18 mouse cellular contexts compared by ENCODE assay signal in genomic region chr13:21142421-21142820, GRCm38 (mm10). TPM values are rescaled to one million over a fixed set of nuclear protein-coding genes. Genes with fewer than 3 reads are reported as not detected.
DNase-seq lines count a peak whose midpoint lies in the region; ATAC-seq and TF ChIP-seq lines count a peak whose summit lies in the region.
"Had no signal": no experiment of that assay in that cellular context is flagged by ENCODE, and none has a peak within 500 bp of the region (broad histone marks: within the 10 kb centered on the region; RNA-seq: fewer than 3 reads in every experiment).

No protein-coding gene starts in this region.

- H3K36me3 ChIP-seq in kidney, adult 2 months (ENCODE audit: control insufficient read depth, insufficient read depth, low read length), result no peaks in the 10 kb centered on the region
- H3K36me3 ChIP-seq in thymus, adult 2 months (ENCODE audit: control insufficient read depth, insufficient read depth, low read length), result no peaks in the 10 kb centered on the region
- H3K36me3 ChIP-seq in stomach, postnatal 0 days (ENCODE audit: control insufficient read depth, insufficient read depth, low read length), result no peaks in the 10 kb centered on the region
- H3K36me3 ChIP-seq: forebrain, embryonic 12.5 days; hindbrain, embryonic 13.5 days; neural tube, embryonic 12.5 days had no signal

- no peak overlapping the region for H3K9ac ChIP-seq in stomach, postnatal 0 days (ENCODE audit: low read length)
- H3K9ac ChIP-seq: forebrain, embryonic 12.5 days; hindbrain, embryonic 13.5 days; neural tube, embryonic 12.5 days had no signal

- no peak overlapping the region for H3K4me3 ChIP-seq in kidney, adult 2 months (ENCODE audit: insufficient read depth, low read depth, low read length)
- no peak overlapping the region for H3K4me3 ChIP-seq in thymus, adult 2 months (ENCODE audit: control insufficient read depth, insufficient read depth, low read length)
- H3K4me3 ChIP-seq in stomach, postnatal 0 days (ENCODE audit: low read depth, low read length), result no peak overlapping the region
- H3K4me3 ChIP-seq: forebrain, embryonic 12.5 days; hindbrain, embryonic 13.5 days; neural tube, embryonic 12.5 days had no signal

- TF ChIP-seq EP300 in stomach, postnatal 0 days (optimal IDR thresholded peaks at IDR 0.05), result no peak

- no peak overlapping the region for H3K27ac ChIP-seq in kidney, adult 2 months (ENCODE audit: insufficient read depth, low read depth, low read length)
- no peak overlapping the region for H3K27ac ChIP-seq in thymus, adult 2 months (ENCODE audit: control insufficient read depth, insufficient read depth, low read length)
- H3K27ac ChIP-seq in stomach, postnatal 0 days (replicated peaks), result no peak overlapping the region
- H3K27ac ChIP-seq: forebrain, embryonic 12.5 days; hindbrain, embryonic 13.5 days; neural tube, embryonic 12.5 days had no signal

- ATAC-seq in stomach, postnatal 0 days (ENCODE audit: low FRiP score, low TSS enrichment), result no peak
- ATAC-seq: Patski had no signal

- no peak; the same call in 1 of the 2 replicates for TF ChIP-seq CTCF in kidney, adult 2 months (conservative IDR thresholded peaks at IDR 0.05; ENCODE audit: insufficient read depth, insufficient read length, low read depth, low read length)
- no peak for TF ChIP-seq CTCF in thymus, adult 2 months (IDR thresholded peaks at IDR 0.05; ENCODE audit: borderline replicate concordance, control insufficient read depth, extremely low read depth, insufficient read depth, low read length, poor library complexity)
- TF ChIP-seq CTCF in stomach, postnatal 0 days (IDR thresholded peaks at IDR 0.05; ENCODE audit: low read depth), result peak; percentile 44

- intact Hi-C loops in heart, postnatal 36 days (cut with DNase I), result loop anchor here (5.0 to 10.0 kb wide), 2 partner anchors 108 to 200 kb away; no protein-coding TSS in a partner anchor

- H3K27me3 ChIP-seq in kidney, adult 2 months (replicated peaks; ENCODE audit: control insufficient read depth, insufficient read depth, low read length), result no peaks in the 10 kb centered on the region
- no peaks in the 10 kb centered on the region for H3K27me3 ChIP-seq in thymus, adult 2 months (ENCODE audit: control insufficient read depth, insufficient read depth, low read length)
- no peaks in the 10 kb centered on the region for H3K27me3 ChIP-seq in stomach, postnatal 0 days (ENCODE audit: control insufficient read depth, insufficient read depth, low read length)
- H3K27me3 ChIP-seq: forebrain, embryonic 12.5 days; hindbrain, embryonic 13.5 days; neural tube, embryonic 12.5 days had no signal

- no peaks in the 10 kb centered on the region for H3K4me1 ChIP-seq in kidney, adult 2 months (ENCODE audit: control insufficient read depth, insufficient read depth, low read length)
- no peaks in the 10 kb centered on the region for H3K4me1 ChIP-seq in thymus, adult 2 months (replicated peaks; ENCODE audit: control insufficient read depth, insufficient read depth, low read length)
- no peaks in the 10 kb centered on the region for H3K4me1 ChIP-seq in stomach, postnatal 0 days (replicated peaks; ENCODE audit: control insufficient read depth, insufficient read depth)
- H3K4me1 ChIP-seq: forebrain, embryonic 12.5 days; hindbrain, embryonic 13.5 days; neural tube, embryonic 12.5 days had no signal

- no peak for TF ChIP-seq POLR2A in kidney, adult 2 months (IDR thresholded peaks at IDR 0.05; ENCODE audit: low read depth, low read length)
- no peak for TF ChIP-seq POLR2A in thymus, adult 2 months (IDR thresholded peaks at IDR 0.05; ENCODE audit: control insufficient read depth, extremely low read depth, insufficient read depth, low read length, poor library complexity)

- 43% methylated on average over 8 of the region's 8 CpGs for WGBS in kidney, adult 2 months
- 52% methylated on average over 8 of the region's 8 CpGs for WGBS in thymus, adult 2 months
- WGBS in stomach, postnatal 0 days, result 28% methylated on average over 8 of the region's 8 CpGs

- H3K9me3 ChIP-seq in stomach, postnatal 0 days (ENCODE audit: control insufficient read depth, low read length), result no peaks in the 10 kb centered on the region
- H3K9me3 ChIP-seq: forebrain, embryonic 12.5 days; hindbrain, embryonic 13.5 days; neural tube, embryonic 12.5 days had no signal

- peak; percentile 12 for DNase-seq in kidney, adult 2 months
- no peak for DNase-seq in kidney, adult 18-20 months
- peak; percentile 6 for DNase-seq in thymus, adult 2 months
- no peak for DNase-seq in thymus, postnatal 10 days (ENCODE audit: low spot score in 2 of 2)
- peak; percentile 22 for DNase-seq in adrenal gland, postnatal 14 days
- no peak for DNase-seq in stomach, postnatal 0 days (ENCODE audit: low spot score)
- no peak for DNase-seq in spleen, postnatal 4 days (ENCODE audit: low spot score in 2 of 2)
- DNase-seq in heart, postnatal 36 days, result no peak
- DNase-seq: gastrocnemius, postnatal 36 days; liver had no signal

- no peak overlapping the region for H3K4me2 ChIP-seq in stomach, postnatal 0 days (replicated peaks; ENCODE audit: low read depth)
- H3K4me2 ChIP-seq: forebrain, embryonic 12.5 days; hindbrain, embryonic 13.5 days; neural tube, embryonic 12.5 days had no signal

RNA-seq across cellular contexts. Expression of gene Olfr1368, which starts 3.2 kb away (rescaled TPM):
- not detected in 2 replicates for polyA plus RNA-seq in kidney, adult 2 months (2012; rRNA removed)
- polyA plus RNA-seq in thymus, adult 2 months (2012; rRNA removed), result not detected in 2 replicates
- not detected in 2 replicates for total RNA-seq in adrenal gland, postnatal 14 days (2021)
- not detected in 2 replicates for polyA plus RNA-seq in stomach, postnatal 0 days (2015; fragmentation: Nextera tagmentation; extraction: Ambion mirVana)
- not detected for total RNA-seq in heart, postnatal 36 days (2021)
- total RNA-seq: gastrocnemius, postnatal 36 days; layer of hippocampus, postnatal 10 days; megakaryocyte, adult 5-6 weeks had no signal
- polyA plus RNA-seq: embryonic facial prominence, embryonic 11.5 days; forebrain, embryonic 12.5 days; hindbrain, embryonic 13.5 days; neural tube, embryonic 12.5 days; Patski; small intestine, adult 2 months had no signal

RNA-seq across cellular contexts. Expression of gene Olfr263, which starts 13.0 kb away (rescaled TPM):
- not detected in 2 replicates for polyA plus RNA-seq in kidney, adult 2 months (2012; rRNA removed)
- not detected in 2 replicates for polyA plus RNA-seq in thymus, adult 2 months (2012; rRNA removed)
- total RNA-seq in adrenal gland, postnatal 14 days (2021), result not detected in 2 replicates
- not detected in 2 replicates for polyA plus RNA-seq in stomach, postnatal 0 days (2015; fragmentation: Nextera tagmentation; extraction: Ambion mirVana)
- total RNA-seq in heart, postnatal 36 days (2021), result not detected
- total RNA-seq: gastrocnemius, postnatal 36 days; layer of hippocampus, postnatal 10 days; megakaryocyte, adult 5-6 weeks had no signal
- polyA plus RNA-seq: embryonic facial prominence, embryonic 11.5 days; forebrain, embryonic 12.5 days; hindbrain, embryonic 13.5 days; neural tube, embryonic 12.5 days; Patski; small intestine, adult 2 months had no signal

RNA-seq across cellular contexts. Expression of gene Olfr1369-ps1, which starts 31.1 kb away (rescaled TPM):
- polyA plus RNA-seq in kidney, adult 2 months (2012; rRNA removed), result not detected in 2 replicates
- polyA plus RNA-seq in thymus, adult 2 months (2012; rRNA removed), result not detected in 2 replicates
- total RNA-seq in adrenal gland, postnatal 14 days (2021), result not detected in 2 replicates
- 0.04 TPM in 2 replicates for polyA plus RNA-seq in stomach, postnatal 0 days (2015; fragmentation: Nextera tagmentation; extraction: Ambion mirVana)
- total RNA-seq in heart, postnatal 36 days (2021), result not detected
- total RNA-seq: gastrocnemius, postnatal 36 days; layer of hippocampus, postnatal 10 days had no signal
- polyA plus RNA-seq: embryonic facial prominence, embryonic 11.5 days; forebrain, embryonic 12.5 days; neural tube, embryonic 12.5 days; small intestine, adult 2 months had no signal

RNA-seq across cellular contexts. Expression of gene Trim27, which starts 36.8 kb away (rescaled TPM):
- 29.9 and 30.2 TPM in 2 replicates for polyA plus RNA-seq in kidney, adult 2 months (2012; rRNA removed)
- 131 and 200 TPM in 2 replicates for polyA plus RNA-seq in thymus, adult 2 months (2012; rRNA removed)
- total RNA-seq in adrenal gland, postnatal 14 days (2021), result 51.5 and 56.3 TPM in 2 replicates
- polyA plus RNA-seq in stomach, postnatal 0 days (2015; fragmentation: Nextera tagmentation; extraction: Ambion mirVana), result 58.5 and 60.2 TPM in 2 replicates
- 10 to 100 TPM; 19.7 to 20.0 TPM for total RNA-seq in heart, postnatal 36 days (2021)

Comparison
In these comparisons a context has a peak if more than half of its experiments do, and no peak if none do; other contexts are left out.
1. DNase-seq: peak in kidney, adult 2 months (single experiment), thymus, adult 2 months (single experiment) and adrenal gland, postnatal 14 days (single experiment); none in kidney, adult 18-20 months (single experiment), thymus, postnatal 10 days (0 of 2), stomach, postnatal 0 days (single experiment), spleen, postnatal 4 days (0 of 2) and heart, postnatal 36 days (0 of 2).